Mouse (Mus musculus) liver, embryonic 12.5 days (tissue): ENCODE measurements around the gene Rhoa. TPM values are rescaled to one million over a fixed set of nuclear protein-coding genes. Genes with fewer than 3 reads are reported as not detected.
"Not testable (repeated sequence)": the region's sequence is repeated elsewhere in the genome, so short reads cannot be mapped to it uniquely, and the experiment has no call there.

Experiments
- ATAC-seq: fragments of 200-750 bp; cut with Nextera tagmentation; 2 replicates; pipeline ENCODE4 v1.8.0; 2017; ENCODE audit warnings: moderate number of reproducible peaks, mild to moderate bottlenecking, moderate library complexity
- H3K27ac ChIP-seq: fragments of 300-500 bp; sonication (generic); 2 replicates; pipeline ENCODE4 v1.5.1; 2016; ENCODE audit warnings: mild to moderate bottlenecking
- H3K27me3 ChIP-seq: fragments of 300-500 bp; sonication (generic); replicated peaks from 2 replicates; pipeline ENCODE4 v1.6.1; 2016; ENCODE audit warnings: mild to moderate bottlenecking, moderate library complexity
- H3K36me3 ChIP-seq: fragments of 300-500 bp; sonication (generic); 2 replicates; pipeline ENCODE4 v1.6.1; 2016; ENCODE audit warnings: mild to moderate bottlenecking, moderate library complexity
- H3K4me1 ChIP-seq: fragments of 300-500 bp; sonication (generic); 2 replicates; pipeline ENCODE4 v1.6.1; 2016
- H3K4me2 ChIP-seq: fragments of 300-500 bp; sonication (generic); 2 replicates; pipeline ENCODE4 v1.6.1; 2016; ENCODE audit warnings: mild to moderate bottlenecking, moderate library complexity
- H3K4me3 ChIP-seq: fragments of 300-500 bp; sonication (generic); 2 replicates; pipeline ENCODE4 v1.5.1; 2016; ENCODE audit warnings: mild to moderate bottlenecking, moderate library complexity
- H3K9ac ChIP-seq: fragments of 300-500 bp; sonication (generic); 2 replicates; pipeline ENCODE4 v1.6.1; 2016; ENCODE audit warnings: mild to moderate bottlenecking, moderate library complexity
- H3K9me3 ChIP-seq: fragments of 300-500 bp; sonication (generic); replicated peaks from 2 replicates; pipeline ENCODE4 v1.6.1; 2016; ENCODE audit warnings: mild to moderate bottlenecking, moderate library complexity
- WGBS: fragments of 180-500 bp; shearing (Covaris S2); methylation state at CpG from one replicate; pipeline ENCODE4 v1.1.7; 2016; ENCODE audit not compliant: insufficient replicate concordance; 5-methylcytosine and 5-hydroxymethylcytosine counted together
- polyA plus RNA-seq: library from polyadenylated mRNA; unstranded; fragments of >200 nt; fragmentation: Nextera tagmentation; extraction: Ambion mirVana; gene quantifications from 2 replicates; pipeline ENCODE4 v1.2.1, GENCODE M21; 2016

The Rhoa gene
- polyA plus RNA-seq, 1 experiment from 2014 or later: 259 TPM

DNA sequence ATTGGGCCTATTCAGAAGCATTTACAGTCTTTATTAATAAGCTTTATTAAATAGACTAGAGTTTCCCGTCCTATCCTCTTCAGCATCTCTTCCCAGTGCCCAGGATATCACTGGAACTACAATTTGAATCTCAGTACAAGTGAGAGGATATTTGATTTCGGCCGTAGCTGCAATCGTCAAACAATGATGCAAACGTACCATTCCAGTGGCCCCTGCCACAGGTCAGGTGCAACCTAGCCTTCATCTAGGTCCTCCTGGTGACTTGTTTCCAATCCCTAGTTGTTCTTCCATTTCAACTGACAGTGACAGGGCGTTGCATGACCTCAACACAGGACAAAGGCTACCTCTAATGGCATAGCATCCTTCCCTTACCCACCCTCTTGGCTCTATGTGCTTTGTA is 15.2 kb upstream of the Rhoa start:
- no peaks in the 10 kb centered on the region for H3K9me3 ChIP-seq
- no peak for ATAC-seq
- 47% methylated on average over 6 of the region's 6 CpGs for WGBS
- H3K27ac ChIP-seq: no peak overlapping the region
- peaks cover 20% of the 10 kb centered on the region for H3K4me1 ChIP-seq
- no peak overlapping the region for H3K9ac ChIP-seq
- H3K27me3 ChIP-seq: 0 out of 2 replicates have a peak, but pooled peaks cover 2% of the 10 kb centered on the region
- H3K36me3 ChIP-seq: no peaks in the 10 kb centered on the region
- H3K4me2 ChIP-seq: peak overlapping the region; percentile 78
- H3K4me3 ChIP-seq: peak overlapping the region; percentile 66

GRCm38 (mm10) chr9:108296453-108297355 is 9.2 kb upstream of the Rhoa start, which contains the start of gene Amt:
Gene Amt (plus strand): TSS chr9:108296853.
- H3K27ac ChIP-seq: peak within 1 kb of the TSS; percentile 61
- 51% methylated on average over 18 of the region's 18 CpGs for WGBS
- H3K9me3 ChIP-seq: no peaks in the 10 kb centered on the region

GRCm38 (mm10) chr9:108301853-108302252 is 4.1 kb upstream of the Rhoa start:
- Histone ChIP-seq H3K27ac (0 out of 2 replicates have a peak overlapping the region, but pooled peaks have one; percentile 5), H3K27me3 (no peaks in the 10 kb centered on the region), H3K4me2 (no peak overlapping the region), H3K9me3 (no peaks in the 10 kb centered on the region), H3K4me3 (no peak overlapping the region), H3K4me1 (peaks cover 19% of the 10 kb centered on the region), H3K9ac (no peak overlapping the region), H3K36me3 (peaks cover 25% of the 10 kb centered on the region)
- WGBS: 76% methylated on average over 3 of the region's 3 CpGs
- no peak for ATAC-seq

More at GRCm38 (mm10) chr9:108296453-108297355, 9.2 kb upstream of the Rhoa start, which contains the start of gene Amt:
- H3K36me3 ChIP-seq: peaks cover 4% of the 10 kb centered on the region; the same call in 1 of the 2 replicates
- H3K9ac ChIP-seq: 0 out of 2 replicates have a peak within 1 kb of the TSS, but pooled peaks have one; percentile 22
- H3K4me1 ChIP-seq: peaks cover 3% of the 10 kb centered on the region; the same call in 1 of the 2 replicates
- H3K27me3 ChIP-seq: 0 out of 2 replicates have a peak, but pooled peaks cover 4% of the 10 kb centered on the region
- peak within 1 kb of the TSS; percentile 33 for H3K4me3 ChIP-seq
- ATAC-seq: peak; percentile 69
- H3K4me2 ChIP-seq: peak within 1 kb of the TSS; percentile 39

DNA sequence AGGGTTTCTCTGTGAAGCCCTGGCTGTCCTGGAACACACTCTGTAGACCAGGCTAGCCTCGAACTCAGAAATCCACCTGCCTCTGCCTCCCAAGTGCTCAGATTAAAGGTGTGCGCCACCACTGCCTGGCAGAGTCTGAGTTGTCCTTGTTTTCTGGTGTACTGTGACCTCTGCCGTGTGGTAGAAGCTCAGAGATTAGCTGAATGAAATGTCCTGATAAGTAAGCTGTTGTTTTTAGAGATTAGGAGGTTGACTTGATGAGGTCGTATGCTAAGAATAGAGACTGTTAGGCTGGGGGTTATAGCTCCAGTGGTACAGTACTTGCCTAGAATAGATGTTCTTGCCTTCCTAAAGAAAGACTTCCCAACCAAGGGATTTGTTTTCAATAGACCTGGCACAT is 1.2 kb upstream of the Rhoa start:
- Histone ChIP-seq H3K4me2 (peak overlapping the region; percentile 92), H3K27me3 (no peaks in the 10 kb centered on the region), H3K4me3 (peak overlapping the region; percentile 94), H3K4me1 (peaks cover 38% of the 10 kb centered on the region), H3K27ac (peak overlapping the region; percentile 100), H3K36me3 (peaks cover 32% of the 10 kb centered on the region), H3K9me3 (no peaks in the 10 kb centered on the region), H3K9ac (peak overlapping the region; percentile 92)
- WGBS: 43% methylated on average over 4 of the region's 4 CpGs
- no peak for ATAC-seq

DNA sequence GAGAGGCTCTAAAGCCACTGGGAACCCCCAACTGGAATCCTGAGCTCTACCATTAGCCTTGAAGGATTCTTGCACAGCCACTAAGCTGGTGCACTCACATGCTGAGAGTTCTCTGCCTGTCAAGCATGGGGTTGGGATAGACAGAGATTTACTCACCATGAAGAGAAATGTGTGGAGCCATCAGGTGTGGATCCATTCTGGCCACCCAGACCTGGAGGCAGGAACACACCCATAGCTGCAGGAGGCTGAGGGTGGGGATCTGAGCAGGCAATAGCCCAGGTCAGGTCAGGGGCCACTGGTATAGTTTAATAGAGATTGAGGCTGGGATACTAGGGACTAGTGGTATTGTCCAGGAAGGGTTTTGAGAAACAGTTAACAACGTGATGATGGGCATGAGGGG is 759 bp upstream of the Rhoa start:
- 0% methylated on average over 1 of the region's 1 CpGs for WGBS
- peaks cover 43% of the 10 kb centered on the region for H3K4me1 ChIP-seq
- no peaks in the 10 kb centered on the region for H3K27me3 ChIP-seq
- H3K4me2 ChIP-seq: peak overlapping the region; percentile 92
- peak overlapping the region; percentile 92 for H3K9ac ChIP-seq
- peak overlapping the region; percentile 100 for H3K27ac ChIP-seq
- no peak; the same call in 1 of the 2 replicates for ATAC-seq
- H3K36me3 ChIP-seq: peaks cover 36% of the 10 kb centered on the region
- H3K9me3 ChIP-seq: no peaks in the 10 kb centered on the region
- peak overlapping the region; percentile 94 for H3K4me3 ChIP-seq

DNA sequence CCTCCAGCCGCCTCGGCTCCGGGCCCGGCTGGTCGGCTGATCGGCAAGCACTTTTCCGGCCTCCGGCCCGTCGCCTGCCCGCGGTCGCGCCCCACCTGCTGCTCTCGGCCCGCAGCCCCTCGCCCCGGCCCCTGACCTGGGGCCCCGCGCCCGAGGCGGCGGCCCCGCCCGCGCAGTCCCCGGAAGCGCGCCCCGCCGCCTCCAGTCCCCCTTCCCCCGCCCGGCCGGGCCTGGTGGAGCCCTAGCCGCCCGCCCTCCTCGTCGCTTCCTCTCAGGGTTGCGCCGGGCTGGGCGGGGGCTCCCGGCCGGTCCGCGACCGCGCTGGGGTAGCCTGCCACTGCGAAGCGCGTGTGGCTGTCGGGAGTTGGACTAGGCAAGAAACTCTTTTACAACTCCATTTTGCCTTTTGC is 647 bp downstream of the Rhoa start:
- Histone ChIP-seq H3K4me1 (peaks cover 52% of the 10 kb centered on the region), H3K27me3 (no peaks in the 10 kb centered on the region), H3K36me3 (peaks cover 42% of the 10 kb centered on the region), H3K9me3 (no peaks in the 10 kb centered on the region), H3K27ac (peak overlapping the region; percentile 100), H3K4me2 (peak overlapping the region; percentile 92), H3K9ac (peak overlapping the region; percentile 99), H3K4me3 (peak overlapping the region; percentile 94)
- under 1% methylated on average over 51 of the region's 51 CpGs for WGBS
- peak; percentile 79 for ATAC-seq

DNA sequence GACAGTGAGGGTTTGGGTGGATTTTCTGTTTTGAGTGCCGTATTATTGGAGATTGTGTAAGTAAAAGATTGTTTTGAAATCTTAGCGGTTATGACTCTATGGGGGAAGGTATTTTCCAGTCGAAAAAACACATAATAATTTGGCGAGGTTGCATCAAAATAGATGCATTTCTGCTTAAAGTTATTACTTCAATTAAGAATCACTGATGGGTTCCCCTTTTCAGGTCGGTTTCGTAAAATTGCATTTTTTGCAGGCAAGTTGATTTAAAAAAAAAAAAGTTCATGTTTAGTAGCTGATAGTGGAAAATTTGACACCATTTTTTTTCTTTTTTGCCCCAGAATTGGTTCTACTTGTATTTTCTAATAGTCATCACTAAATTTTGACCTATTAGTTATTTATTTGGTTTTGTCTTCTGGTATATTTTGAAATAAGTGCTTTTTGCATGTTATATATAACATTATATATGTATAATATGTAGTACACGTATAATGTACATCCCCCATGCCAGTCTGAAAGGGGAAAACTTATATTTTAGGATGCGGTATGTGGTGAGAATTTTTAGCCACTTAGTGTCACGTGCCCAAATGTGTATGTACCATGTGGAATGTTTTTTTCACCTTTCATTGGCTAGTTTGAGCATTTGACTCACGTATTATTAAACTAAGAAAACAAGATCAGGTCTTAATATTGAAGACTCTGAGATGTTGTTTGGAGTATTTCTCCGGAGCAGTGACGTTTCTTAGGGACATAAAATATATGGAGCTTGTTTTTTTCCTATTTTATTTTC is 1.3 kb downstream of the Rhoa start:
- WGBS: 8% methylated on average over 12 of the region's 12 CpGs
- Histone ChIP-seq H3K9me3 (no peaks in the 10 kb centered on the region), H3K4me2 (peak overlapping the region; percentile 92), H3K36me3 (peaks cover 43% of the 10 kb centered on the region), H3K9ac (peak overlapping the region; percentile 99), H3K4me1 (peaks cover 58% of the 10 kb centered on the region), H3K27ac (peak overlapping the region; percentile 100), H3K27me3 (no peaks in the 10 kb centered on the region), H3K4me3 (peak overlapping the region; percentile 94)
- no peak for ATAC-seq

DNA sequence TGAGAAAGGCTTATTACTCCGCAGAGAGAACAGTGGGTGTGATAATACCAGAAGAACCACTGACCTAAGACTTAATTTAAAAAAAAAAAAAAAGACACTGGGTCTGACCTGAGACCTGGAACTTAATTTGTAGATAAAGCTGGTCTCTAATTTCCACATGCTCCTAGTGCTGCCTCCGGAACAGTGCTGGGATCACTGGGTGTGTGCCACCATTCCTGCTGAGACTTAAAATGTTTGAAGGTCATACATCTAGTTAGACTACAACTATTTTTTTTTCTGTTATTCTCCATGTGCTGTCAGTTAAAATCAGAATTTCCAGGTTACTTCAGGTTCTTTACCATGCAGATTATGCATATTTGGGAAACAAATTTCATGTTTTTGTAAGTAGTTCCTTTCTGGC is 2.2 kb downstream of the Rhoa start:
- 35% methylated on average over 2 of the region's 2 CpGs for WGBS
- Histone ChIP-seq H3K4me3 (peak overlapping the region; percentile 94), H3K4me2 (peak overlapping the region; percentile 92), H3K9me3 (no peaks in the 10 kb centered on the region), H3K9ac (peak overlapping the region; percentile 99), H3K4me1 (peaks cover 60% of the 10 kb centered on the region), H3K36me3 (peaks cover 39% of the 10 kb centered on the region), H3K27me3 (no peaks in the 10 kb centered on the region), H3K27ac (peak overlapping the region; percentile 80)
- no peak for ATAC-seq

GRCm38 (mm10) chr9:108317572-108317971 is 11.6 kb downstream of the Rhoa start:
- Histone ChIP-seq H3K27ac (no peak overlapping the region), H3K4me1 (peaks cover 32% of the 10 kb centered on the region), H3K27me3 (no peaks in the 10 kb centered on the region), H3K4me3 (no peak overlapping the region), H3K9ac (no peak overlapping the region), H3K36me3 (peaks cover 89% of the 10 kb centered on the region), H3K4me2 (no peak overlapping the region), H3K9me3 (no peaks in the 10 kb centered on the region)
- ATAC-seq: no peak
- WGBS: 92% methylated on average over 3 of the region's 3 CpGs

DNA sequence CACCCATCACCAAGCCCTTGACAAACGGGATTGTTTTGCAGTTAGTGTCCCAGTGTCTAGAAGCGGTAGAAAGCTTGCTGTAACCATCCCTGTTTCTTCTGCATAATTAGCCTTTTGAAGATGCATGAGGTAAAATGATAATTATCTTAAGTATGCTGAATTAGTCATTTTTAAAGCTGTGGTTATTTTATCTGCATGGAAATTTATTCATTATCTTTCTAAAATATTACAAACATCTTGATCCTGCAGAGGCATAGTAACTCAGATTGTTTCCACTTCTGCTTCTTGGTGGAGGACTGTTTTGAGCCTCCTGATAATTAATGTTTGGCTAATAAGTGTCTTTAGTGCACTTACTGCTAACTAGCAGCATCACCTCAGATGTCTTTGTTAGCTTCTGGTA is 12.5 kb downstream of the Rhoa start:
- H3K36me3 ChIP-seq: peaks cover 87% of the 10 kb centered on the region
- no peak overlapping the region for H3K4me2 ChIP-seq
- no peaks in the 10 kb centered on the region for H3K27me3 ChIP-seq
- no peak overlapping the region for H3K4me3 ChIP-seq
- no peak overlapping the region for H3K27ac ChIP-seq
- WGBS: 83% methylated on average over 2 of the region's 2 CpGs
- no peak overlapping the region for H3K9ac ChIP-seq
- H3K9me3 ChIP-seq: no peaks in the 10 kb centered on the region
- H3K4me1 ChIP-seq: peaks cover 31% of the 10 kb centered on the region
- no peak for ATAC-seq

GRCm38 (mm10) chr9:108322054-108322453 is 16.1 kb downstream of the Rhoa start:
- H3K9ac ChIP-seq, H3K4me2 ChIP-seq, ATAC-seq, H3K27me3 ChIP-seq, H3K27ac ChIP-seq, H3K4me3 ChIP-seq, H3K9me3 ChIP-seq: not testable (repeated sequence)
- 82% methylated on average over 7 of the region's 7 CpGs for WGBS
- peaks cover 48% of the 10 kb centered on the region for H3K4me1 ChIP-seq
- peaks cover 81% of the 10 kb centered on the region for H3K36me3 ChIP-seq
